Mouse (Mus musculus): ENCODE measurements around the gene Pla2r1. TPM values are rescaled to one million over a fixed set of nuclear protein-coding genes. Genes with fewer than 3 reads are reported as not detected.

The Pla2r1 gene
- 0.31 TPM in 1 of 2 replicates, not detected in the other for total RNA-seq (2017)

DNA sequence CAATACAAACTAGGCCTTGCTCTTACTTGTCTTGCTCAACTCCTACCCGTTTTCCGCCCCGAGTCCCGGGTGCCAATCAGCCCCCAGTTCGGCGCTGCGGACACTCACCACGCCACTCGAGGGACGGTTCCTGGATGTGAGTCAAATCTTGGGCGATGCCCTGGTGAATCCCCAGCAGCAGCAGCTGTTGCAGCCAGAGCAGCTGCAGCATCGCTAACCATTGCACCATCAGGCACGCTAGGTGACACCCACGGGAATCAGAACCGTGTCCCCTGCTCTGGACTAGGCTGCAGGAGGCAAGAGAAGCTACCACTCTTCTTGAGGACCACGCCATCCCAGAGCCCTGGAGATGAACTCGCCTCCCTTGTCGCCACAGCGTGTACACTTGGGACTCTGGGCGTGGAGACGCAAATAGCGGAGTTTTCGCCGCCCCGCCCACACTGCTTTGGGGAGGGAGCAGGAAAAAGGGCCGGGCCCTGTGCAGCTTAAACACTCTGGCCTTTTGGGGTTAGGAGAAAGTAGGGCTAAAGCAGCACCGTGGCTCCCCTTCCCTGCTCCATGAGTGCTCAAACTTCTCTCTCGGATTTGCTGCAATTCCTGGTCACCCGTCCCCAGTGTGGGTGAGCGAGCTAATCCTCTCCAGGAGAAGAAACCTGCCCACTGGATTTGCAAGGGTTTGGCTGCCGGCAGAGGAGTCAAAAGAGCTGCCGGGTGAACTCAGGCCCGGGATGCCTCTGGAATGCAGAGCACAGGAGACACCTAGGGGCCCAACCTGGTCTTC lies at the start of gene Pla2r1:
Gene Pla2r1 (minus strand): TSS at position 407 of the 781 bp plus-strand sequence.
- peak; percentile 65 to 81; a peak in 3 of 4 replicates for ATAC-seq (replicated peaks in 1 of 2; ENCODE audit: insufficient read depth in 1 of 2, low FRiP score in 2 of 2, low TSS enrichment in 1 of 2, low read depth in 1 of 2, poor library complexity in 2 of 2, severe bottlenecking in 2 of 2)

DNA sequence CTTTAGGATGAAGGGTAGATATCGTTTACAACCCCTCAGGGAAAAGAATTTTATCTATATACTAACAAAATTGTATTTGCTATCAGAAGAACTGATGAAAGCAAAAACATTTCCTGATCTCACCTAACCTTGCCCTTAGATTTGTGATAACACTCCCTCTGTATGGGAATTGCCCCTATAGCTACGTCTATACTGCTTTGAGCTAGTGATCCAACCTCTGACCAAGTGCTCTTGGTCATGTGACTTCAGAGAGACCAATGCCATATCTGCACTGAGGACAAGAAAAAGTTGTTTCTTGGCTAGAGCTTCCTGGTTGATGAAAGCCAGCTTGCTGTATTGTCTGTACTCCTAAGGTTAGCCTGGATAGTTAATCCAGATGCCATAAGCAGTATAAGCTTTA lies 48.2 kb upstream of the Pla2r1 start:
- ATAC-seq (replicated peaks in 1 of 2; ENCODE audit: insufficient read depth in 1 of 2, low FRiP score in 2 of 2, low TSS enrichment in 1 of 2, low read depth in 1 of 2, poor library complexity in 2 of 2, severe bottlenecking in 2 of 2), result no peak

DNA sequence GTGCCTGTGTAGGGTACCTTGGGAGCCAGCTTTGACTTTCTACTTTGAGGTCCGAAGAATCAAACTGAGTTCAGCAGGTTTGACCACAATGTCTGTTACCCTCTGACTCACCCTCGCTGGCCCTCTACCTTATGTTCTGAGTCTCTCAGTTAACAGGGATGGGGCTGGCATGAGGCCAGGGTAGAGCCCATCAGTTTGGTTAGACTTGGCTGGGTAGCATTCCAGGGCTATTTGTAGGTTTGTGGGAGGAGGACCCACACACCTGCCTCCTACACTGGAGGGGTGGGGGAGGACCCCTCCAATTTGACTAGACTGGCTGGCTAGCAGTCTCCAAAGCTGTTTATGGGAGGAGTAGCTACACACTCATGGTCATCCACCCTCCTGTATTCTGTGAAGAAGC lies 47.8 kb upstream of the Pla2r1 start:
- ATAC-seq (replicated peaks in 1 of 2; ENCODE audit: insufficient read depth in 1 of 2, low FRiP score in 2 of 2, low TSS enrichment in 1 of 2, low read depth in 1 of 2, poor library complexity in 2 of 2, severe bottlenecking in 2 of 2), result no peak

DNA sequence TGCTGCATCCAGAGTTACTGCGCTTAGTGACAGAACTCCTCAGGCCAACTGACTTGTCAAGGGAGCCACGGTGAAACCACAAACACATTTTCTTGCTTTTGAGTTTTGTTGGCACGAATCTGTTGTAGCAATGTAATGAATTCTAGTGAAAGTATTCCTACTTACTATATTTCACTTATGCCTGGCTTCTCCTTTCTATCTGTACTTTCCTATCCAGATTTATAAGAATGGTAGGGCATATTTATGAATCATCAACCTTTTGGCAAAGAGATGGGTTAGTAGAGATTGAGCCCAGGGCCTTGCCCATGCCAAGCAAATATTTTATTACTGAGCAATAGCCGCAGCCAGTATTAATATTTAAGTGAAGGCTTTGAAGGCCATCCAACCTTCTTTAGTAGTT lies 30.3 kb upstream of the Pla2r1 start:
- ATAC-seq (replicated peaks in 1 of 2; ENCODE audit: insufficient read depth in 1 of 2, low FRiP score in 2 of 2, low TSS enrichment in 1 of 2, low read depth in 1 of 2, poor library complexity in 2 of 2, severe bottlenecking in 2 of 2), result no peak

DNA sequence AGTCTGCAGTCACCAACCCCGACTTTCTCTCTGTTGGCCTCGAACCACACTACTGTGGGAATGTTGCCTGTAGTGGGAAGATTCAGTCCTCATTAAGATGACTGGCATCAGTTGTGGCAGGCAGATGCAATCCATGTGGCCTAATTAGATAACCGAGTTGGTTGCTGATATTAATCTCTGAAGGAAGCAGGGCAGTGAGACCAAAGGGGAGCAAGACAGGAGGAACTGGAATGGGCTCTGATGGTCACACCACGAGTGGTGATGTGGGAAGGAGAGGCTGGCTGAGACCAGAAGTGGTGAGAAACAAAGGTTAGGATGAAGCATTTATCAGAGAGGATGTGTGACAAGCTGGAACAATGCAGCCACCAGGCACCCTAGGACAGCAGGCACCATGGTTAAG lies 1.5 kb upstream of the Pla2r1 start:
- no peak for ATAC-seq (replicated peaks in 1 of 2; ENCODE audit: insufficient read depth in 1 of 2, low FRiP score in 2 of 2, low TSS enrichment in 1 of 2, low read depth in 1 of 2, poor library complexity in 2 of 2, severe bottlenecking in 2 of 2)

DNA sequence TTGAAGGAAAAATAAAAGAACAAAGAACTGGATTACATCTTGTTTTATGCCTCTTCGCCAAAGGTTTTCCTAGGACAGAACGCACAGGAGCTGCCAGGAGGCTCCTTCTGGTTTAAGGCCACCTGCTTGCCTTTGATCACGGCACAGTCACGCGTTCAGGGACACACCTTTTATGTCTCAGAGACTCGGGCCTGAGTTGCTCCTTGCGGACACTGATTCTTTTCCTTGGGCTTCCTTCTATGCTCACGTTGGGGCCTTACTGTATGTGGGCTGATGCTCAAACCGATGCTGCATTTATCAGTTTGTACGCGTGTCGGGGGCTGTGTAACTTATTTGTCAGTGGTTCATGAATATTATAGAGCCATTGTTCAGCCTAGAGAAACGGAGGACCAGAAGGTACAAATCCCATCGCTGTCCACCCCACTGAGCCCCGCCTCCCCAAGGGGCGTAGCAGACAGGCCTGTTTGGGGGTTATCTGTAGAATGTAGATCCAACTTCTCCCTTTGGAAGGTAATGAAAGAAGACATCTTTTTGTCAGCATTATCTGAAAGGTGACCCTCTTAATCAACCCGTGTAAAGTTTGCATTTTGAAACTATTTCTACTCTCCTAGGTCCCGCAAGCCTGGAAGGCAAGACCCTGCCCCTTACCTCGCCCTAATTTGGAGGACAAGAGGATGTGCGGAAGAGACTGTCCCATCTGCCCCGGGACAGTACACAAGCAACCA lies 769 bp downstream of the Pla2r1 start:
- no peak for ATAC-seq (replicated peaks in 1 of 2; ENCODE audit: insufficient read depth in 1 of 2, low FRiP score in 2 of 2, low TSS enrichment in 1 of 2, low read depth in 1 of 2, poor library complexity in 2 of 2, severe bottlenecking in 2 of 2)

DNA sequence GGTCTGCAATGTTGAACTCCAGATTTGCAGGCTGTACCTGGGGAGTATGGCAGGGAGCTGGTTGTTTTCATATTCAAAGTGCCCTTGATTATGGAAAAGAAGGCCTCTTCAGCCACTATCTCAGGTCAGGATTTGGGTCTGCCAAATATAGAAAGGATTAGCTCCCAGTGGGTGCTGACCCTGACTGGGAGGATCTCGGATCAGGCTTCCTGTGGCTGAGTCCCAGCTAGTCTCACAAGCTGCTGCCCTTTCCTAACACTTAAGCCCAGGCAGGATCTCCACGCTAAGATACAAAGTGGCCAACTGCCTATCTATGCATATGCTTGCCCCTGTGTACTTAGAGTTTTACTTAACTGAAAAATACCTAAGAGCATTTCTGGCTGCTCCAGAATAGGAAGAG lies 1.4 kb downstream of the Pla2r1 start:
- no peak for ATAC-seq (replicated peaks in 1 of 2; ENCODE audit: insufficient read depth in 1 of 2, low FRiP score in 2 of 2, low TSS enrichment in 1 of 2, low read depth in 1 of 2, poor library complexity in 2 of 2, severe bottlenecking in 2 of 2)

DNA sequence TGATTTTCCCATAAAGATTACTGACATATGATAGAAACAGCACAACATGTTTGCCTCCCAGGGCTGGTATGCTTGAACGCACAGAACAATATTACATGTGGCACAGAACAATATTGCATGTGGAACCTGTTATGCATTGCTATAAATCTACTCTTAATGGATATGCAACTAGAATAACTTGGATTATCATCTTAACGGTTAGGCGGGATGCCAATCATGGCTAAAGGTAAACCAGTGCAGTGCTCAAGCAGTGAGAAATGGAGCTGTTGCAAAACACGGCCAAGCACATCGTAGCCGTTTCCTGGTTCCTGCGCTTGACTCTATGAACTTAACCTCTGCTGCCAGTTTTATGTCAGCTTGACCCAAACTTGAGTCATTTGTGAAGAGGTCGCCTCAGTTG lies 2.6 kb downstream of the Pla2r1 start:
- no peak for ATAC-seq (replicated peaks in 1 of 2; ENCODE audit: insufficient read depth in 1 of 2, low FRiP score in 2 of 2, low TSS enrichment in 1 of 2, low read depth in 1 of 2, poor library complexity in 2 of 2, severe bottlenecking in 2 of 2)

DNA sequence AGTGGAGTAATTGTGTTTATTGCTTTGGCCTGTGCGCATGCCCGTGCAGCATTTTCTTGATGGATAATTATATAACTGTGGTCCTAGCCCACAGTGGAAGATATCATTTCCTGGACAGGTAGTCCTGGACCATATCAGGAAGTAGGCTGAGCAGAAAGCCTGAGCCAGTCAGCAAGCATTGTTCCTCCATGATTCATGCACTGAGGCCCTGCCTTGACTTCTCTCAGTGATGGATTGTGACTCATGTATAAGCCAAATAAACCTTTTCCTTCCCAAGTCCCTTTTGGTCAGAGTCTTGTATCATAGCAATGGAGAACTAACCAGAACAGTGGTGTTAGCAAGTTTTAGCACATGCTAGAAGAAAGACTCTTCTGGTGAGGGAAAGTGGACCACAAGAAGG lies 3.3 kb downstream of the Pla2r1 start:
- no peak for ATAC-seq (replicated peaks in 1 of 2; ENCODE audit: insufficient read depth in 1 of 2, low FRiP score in 2 of 2, low TSS enrichment in 1 of 2, low read depth in 1 of 2, poor library complexity in 2 of 2, severe bottlenecking in 2 of 2)

DNA sequence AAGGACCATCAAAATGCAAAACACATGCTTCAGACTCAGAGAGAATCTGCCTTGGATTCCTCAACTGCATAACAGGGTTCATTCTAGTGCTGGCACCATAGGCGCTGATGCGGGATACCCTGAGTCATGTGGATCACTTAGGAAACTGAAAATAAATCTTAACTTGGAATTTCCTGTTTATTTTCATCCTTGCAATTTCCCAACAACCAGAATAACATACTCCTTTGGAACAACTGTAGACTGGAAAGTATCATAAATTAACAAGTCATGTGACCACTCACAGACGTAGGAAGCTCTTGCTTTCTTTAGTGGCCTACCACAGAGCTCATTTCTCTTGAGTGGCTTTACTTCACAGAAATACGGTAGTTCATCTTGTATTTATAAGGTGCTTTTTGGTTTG lies 7.0 kb downstream of the Pla2r1 start:
- ATAC-seq (replicated peaks in 1 of 2; ENCODE audit: insufficient read depth in 1 of 2, low FRiP score in 2 of 2, low TSS enrichment in 1 of 2, low read depth in 1 of 2, poor library complexity in 2 of 2, severe bottlenecking in 2 of 2), result no peak

DNA sequence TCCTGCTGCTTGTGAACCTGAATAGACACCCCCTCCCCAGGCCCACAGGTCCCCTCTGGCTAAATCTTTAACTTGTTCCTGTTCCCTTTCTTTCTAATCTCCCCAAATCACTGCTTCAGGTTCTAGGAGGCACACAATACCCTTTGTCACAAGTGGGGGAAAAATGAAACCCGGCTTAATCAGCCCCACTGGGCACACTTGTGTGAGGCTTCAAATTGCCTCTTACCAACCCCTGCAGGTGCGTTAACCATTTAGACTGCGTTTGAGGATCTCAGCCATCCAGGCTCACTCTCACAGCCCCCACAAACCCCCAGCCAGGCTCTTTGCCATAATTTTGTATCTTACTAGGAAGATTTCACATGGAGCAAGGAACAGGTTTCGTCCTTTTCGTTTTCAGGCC lies 9.1 kb downstream of the Pla2r1 start:
- no peak for ATAC-seq (replicated peaks in 1 of 2; ENCODE audit: insufficient read depth in 1 of 2, low FRiP score in 2 of 2, low TSS enrichment in 1 of 2, low read depth in 1 of 2, poor library complexity in 2 of 2, severe bottlenecking in 2 of 2)

DNA sequence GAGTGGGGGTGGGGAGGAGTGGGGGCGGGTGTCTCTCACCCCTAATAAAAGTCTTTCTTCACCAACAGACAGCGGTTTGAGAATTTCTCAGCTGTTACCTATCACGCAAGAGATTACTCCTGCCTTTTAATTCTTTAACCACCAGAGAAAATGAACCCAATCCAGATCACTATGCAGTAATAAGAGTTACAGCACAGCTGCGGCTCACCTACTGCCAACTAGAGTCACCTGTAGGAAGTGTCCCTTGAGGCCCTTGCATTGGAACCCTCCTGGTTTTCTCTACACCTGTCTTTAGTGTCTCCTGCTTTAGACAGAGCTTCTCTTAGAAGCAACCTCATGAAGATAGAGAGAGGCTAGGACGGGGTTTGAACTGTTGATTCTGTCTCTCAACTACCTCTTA lies 11.4 kb downstream of the Pla2r1 start:
- ATAC-seq (replicated peaks in 1 of 2; ENCODE audit: insufficient read depth in 1 of 2, low FRiP score in 2 of 2, low TSS enrichment in 1 of 2, low read depth in 1 of 2, poor library complexity in 2 of 2, severe bottlenecking in 2 of 2), result no peak

DNA sequence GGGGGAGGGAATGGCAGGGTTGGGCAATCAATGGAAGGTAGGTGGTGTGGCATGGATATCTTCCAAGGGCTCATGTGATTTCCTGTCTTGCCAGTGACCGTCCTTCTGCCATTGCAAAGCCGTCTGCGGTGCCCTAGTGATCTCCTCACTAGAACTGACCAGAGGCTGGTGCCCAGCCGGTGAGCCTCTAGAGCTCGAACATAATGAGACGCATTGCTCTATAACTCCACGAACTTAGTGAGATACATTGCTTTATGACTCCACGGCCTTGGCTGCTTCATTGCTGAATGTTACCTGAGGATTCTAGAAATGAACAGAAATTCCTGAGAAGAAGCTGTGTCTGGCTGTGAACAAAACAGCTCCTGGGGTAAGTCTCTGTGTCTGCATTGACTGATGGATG lies 12.8 kb downstream of the Pla2r1 start:
- no peak for ATAC-seq (replicated peaks in 1 of 2; ENCODE audit: insufficient read depth in 1 of 2, low FRiP score in 2 of 2, low TSS enrichment in 1 of 2, low read depth in 1 of 2, poor library complexity in 2 of 2, severe bottlenecking in 2 of 2)

DNA sequence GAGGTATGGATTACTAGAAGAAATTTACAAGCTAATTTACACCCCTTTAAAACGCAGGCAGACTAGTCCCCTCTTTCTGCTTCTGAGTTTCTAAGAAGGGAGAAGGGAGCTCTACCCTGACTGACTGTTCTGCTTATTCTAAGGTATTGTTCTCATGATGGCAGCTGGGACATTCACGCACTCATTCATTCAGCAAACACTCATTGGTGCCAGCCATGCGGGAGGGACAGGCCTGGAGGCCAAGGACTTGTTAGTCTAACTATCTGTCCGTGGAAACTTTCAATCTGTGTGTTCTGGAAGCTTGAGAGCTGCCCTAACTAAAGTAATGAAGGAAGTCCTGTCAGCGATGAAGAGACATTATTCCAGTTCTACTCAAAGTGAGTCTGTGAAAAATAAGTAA lies 14.4 kb downstream of the Pla2r1 start:
- no peak for ATAC-seq (replicated peaks in 1 of 2; ENCODE audit: insufficient read depth in 1 of 2, low FRiP score in 2 of 2, low TSS enrichment in 1 of 2, low read depth in 1 of 2, poor library complexity in 2 of 2, severe bottlenecking in 2 of 2)

DNA sequence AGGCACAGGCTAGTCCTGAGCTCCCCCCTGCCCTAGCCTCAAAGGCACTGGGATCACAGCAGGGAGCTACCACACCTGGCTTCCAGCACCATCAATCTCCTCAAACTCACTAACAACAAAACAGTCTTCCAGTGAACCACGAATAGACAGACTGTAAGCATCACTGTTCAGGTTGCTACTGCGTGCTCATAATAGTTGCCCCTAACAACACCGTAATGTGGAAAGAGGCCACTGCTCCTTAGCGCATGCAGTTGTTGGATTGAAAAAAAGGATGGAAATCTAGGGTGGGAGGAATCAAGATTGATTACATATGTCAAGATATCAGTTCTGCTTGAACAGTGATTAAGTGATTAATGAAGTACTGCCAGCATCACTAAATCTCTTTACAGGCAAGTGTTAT lies 14.8 kb downstream of the Pla2r1 start:
- no peak for ATAC-seq (replicated peaks in 1 of 2; ENCODE audit: insufficient read depth in 1 of 2, low FRiP score in 2 of 2, low TSS enrichment in 1 of 2, low read depth in 1 of 2, poor library complexity in 2 of 2, severe bottlenecking in 2 of 2)

DNA sequence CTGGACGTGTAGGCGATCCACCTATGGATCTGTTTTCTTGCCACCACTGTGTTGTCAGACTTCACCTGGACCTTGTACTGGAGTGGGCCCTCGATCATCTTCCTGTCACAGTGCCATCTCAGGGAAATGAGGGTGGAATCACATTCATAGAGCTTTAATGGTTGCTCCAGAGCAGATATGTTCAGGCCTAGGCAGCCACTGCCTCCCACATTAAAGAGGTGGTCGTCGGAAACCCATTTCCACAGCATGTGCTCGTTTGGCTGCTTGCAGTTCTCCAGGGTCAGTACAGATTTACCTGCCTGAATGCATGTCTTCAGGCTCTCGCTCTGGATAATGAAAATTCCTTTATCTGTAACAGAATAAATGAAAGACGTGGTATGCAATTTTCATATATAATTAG lies 18.4 kb downstream of the Pla2r1 start:
- no peak for ATAC-seq (replicated peaks in 1 of 2; ENCODE audit: insufficient read depth in 1 of 2, low FRiP score in 2 of 2, low TSS enrichment in 1 of 2, low read depth in 1 of 2, poor library complexity in 2 of 2, severe bottlenecking in 2 of 2)

DNA sequence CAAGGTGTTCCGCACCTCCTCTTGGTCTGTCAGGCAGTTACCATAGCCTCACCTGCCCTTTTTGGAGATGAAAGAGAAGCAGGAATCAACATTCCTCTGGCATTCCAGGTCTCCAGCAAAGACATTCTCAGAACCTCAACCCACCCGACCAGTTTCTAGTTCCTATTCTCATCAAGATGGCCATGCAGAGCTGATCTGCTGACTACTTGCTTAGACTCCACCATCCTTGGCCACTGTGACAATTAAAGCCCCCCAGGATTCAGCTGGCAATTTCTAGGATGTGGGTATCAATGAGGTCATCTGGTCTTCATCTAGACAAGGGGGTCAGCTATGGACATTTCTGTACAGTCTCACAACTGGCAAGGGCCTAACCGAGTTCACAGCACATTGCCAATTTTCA lies 20.1 kb downstream of the Pla2r1 start:
- ATAC-seq (replicated peaks in 1 of 2; ENCODE audit: insufficient read depth in 1 of 2, low FRiP score in 2 of 2, low TSS enrichment in 1 of 2, low read depth in 1 of 2, poor library complexity in 2 of 2, severe bottlenecking in 2 of 2), result no peak

DNA sequence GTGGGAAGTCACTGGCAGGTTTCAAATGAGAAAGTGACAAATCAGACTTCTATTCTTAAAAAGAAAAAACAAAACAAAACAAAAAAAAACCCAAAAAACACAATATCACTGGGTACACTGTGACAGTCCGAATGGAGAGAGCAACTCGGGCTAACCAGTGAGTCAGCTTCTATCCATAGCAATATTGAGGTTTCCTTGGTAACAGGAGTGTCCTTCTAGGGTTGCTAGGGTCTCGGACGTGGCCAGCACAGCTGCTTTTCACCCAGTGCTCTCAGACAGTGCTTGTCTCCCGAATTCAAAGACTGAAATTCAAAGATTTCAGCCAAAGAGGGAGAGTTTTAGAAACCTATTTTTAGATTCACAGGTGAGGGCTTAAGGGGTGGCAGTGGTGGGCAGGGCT lies 20.6 kb downstream of the Pla2r1 start:
- no peak for ATAC-seq (replicated peaks in 1 of 2; ENCODE audit: insufficient read depth in 1 of 2, low FRiP score in 2 of 2, low TSS enrichment in 1 of 2, low read depth in 1 of 2, poor library complexity in 2 of 2, severe bottlenecking in 2 of 2)

DNA sequence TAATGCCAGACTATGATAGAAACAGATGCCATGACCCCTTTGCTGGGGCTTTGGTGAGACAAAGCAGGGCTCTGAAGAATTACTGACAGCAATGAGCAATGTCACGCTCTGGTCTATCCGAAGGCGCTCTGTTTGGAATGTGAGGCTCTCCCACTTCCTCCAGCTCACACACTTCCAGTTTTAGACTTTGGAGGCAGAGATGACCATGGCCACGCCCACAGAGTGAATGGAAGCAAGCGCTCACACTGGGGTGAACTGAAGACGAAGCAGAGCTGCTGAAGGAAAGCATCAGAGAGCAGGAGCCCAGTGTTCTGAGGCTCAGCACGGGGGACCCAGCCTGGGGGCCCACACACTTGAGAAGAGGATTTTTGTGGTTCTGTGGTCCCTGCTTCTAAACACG lies 37.3 kb downstream of the Pla2r1 start:
- no peak for ATAC-seq (replicated peaks in 1 of 2; ENCODE audit: insufficient read depth in 1 of 2, low FRiP score in 2 of 2, low TSS enrichment in 1 of 2, low read depth in 1 of 2, poor library complexity in 2 of 2, severe bottlenecking in 2 of 2)
